Mouse (Mus musculus) frontal cortex, postnatal 25 days (tissue): ENCODE measurements around the gene Nat8l.

ENCODE experiments used
- DNase-seq, 2 experiments: peaks; one replicate each; pipeline ENCODE4 v3.0.0; 2022; ENCODE audit warnings: low spot score in 2 of 2

Nat8l gene

GRCm38 (mm10) chr5:34002636-34003035 is 6.9 kb downstream of the Nat8l start:
- DNase-seq, result no peak

- no peak for DNase-seq
Measured at GRCm38 (mm10) chr5:34004618-34005017, 8.8 kb downstream of the Nat8l start.

GRCm38 (mm10) chr5:34006832-34007231 is 11.0 kb downstream of the Nat8l start:
- no peak for DNase-seq

- no peak for DNase-seq
Measured at GRCm38 (mm10) chr5:34007392-34007941, 11.7 kb downstream of the Nat8l start.

GRCm38 (mm10) chr5:34014652-34015051 is 18.9 kb downstream of the Nat8l start:
- DNase-seq, result no peak

- DNase-seq, result no peak
Measured at GRCm38 (mm10) chr5:34018968-34019367, 23.2 kb downstream of the Nat8l start.

GRCm38 (mm10) chr5:34030101-34030500 is 34.3 kb downstream of the Nat8l start:
- no peak for DNase-seq

- DNase-seq, result no peak
Measured at GRCm38 (mm10) chr5:34031022-34031421, 35.2 kb downstream of the Nat8l start.

- DNase-seq, result no peak
Measured at GRCm38 (mm10) chr5:34032520-34032919, 36.7 kb downstream of the Nat8l start.
